Mouse (Mus musculus): ENCODE results near the gene Mapkapk5.

DNA sequence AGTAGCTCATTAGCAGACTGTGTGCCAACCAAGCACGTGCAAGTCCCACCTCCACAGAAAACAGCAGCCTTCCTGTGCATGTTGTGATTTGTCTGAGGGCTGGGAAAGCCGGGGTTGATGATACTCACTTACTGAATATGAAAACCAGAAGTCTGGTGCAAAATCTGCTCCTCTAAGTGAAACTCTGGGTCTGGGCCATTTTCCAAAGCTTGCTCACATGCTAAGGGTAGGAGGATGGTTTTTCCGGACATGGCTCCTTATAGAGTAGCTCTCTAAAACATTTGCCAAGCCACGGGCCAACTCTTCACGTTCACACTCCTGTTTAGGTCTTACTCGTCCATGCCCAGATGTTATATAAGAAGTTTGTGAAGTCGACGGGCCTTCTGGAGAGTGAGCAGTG is 52.4 kb downstream of the Mapkapk5 start:
- TF ChIP-seq CTCF (IDR thresholded peaks at IDR 0.05; ENCODE audit: control insufficient read depth, insufficient read depth, low read length): no peak
- no peak for TF ChIP-seq POLR2A (IDR thresholded peaks at IDR 0.05; ENCODE audit: borderline replicate concordance, control insufficient read depth, low read depth, low read length)
